Mouse (Mus musculus) embryonic facial prominence, embryonic 11.5 days (tissue): Measurements from ENCODE around the gene Nsd2. TPM values are rescaled to one million over a fixed set of nuclear protein-coding genes. Genes with fewer than 3 reads are reported as not detected.
A peak's percentile ranks its signal among the peaks of the same experiment; 100 is the strongest.

ENCODE experiments used
- ATAC-seq: fragments of 200-750 bp; cut with Nextera tagmentation; replicated peaks from 2 replicates; pipeline ENCODE4 v1.8.0; 2017; ENCODE audit warnings: low read depth; ENCODE audit not compliant: insufficient number of reproducible peaks, low FRiP score, low TSS enrichment
- DNase-seq: peaks from one replicate; pipeline ENCODE4 v3.0.0-alpha.2; 2015; ENCODE audit warnings: low spot score
- H3K27ac ChIP-seq: fragments of 300-500 bp; sonication (generic); replicated peaks from 2 replicates; pipeline ENCODE4 v1.5.1; 2014; ENCODE audit warnings: mild to moderate bottlenecking, low read depth, low read length, control low read depth
- H3K27me3 ChIP-seq: fragments of 300-500 bp; sonication (generic); 2 replicates; pipeline ENCODE4 v1.6.1; 2014; ENCODE audit warnings: mild to moderate bottlenecking, low read length, moderate library complexity, mixed read lengths; ENCODE audit not compliant: control insufficient read depth, insufficient read depth
- H3K36me3 ChIP-seq: fragments of 300-500 bp; sonication (generic); replicated peaks from 2 replicates; pipeline ENCODE4 v1.6.1; 2014; ENCODE audit warnings: low read depth, mild to moderate bottlenecking, low read length, moderate library complexity, mixed read lengths; ENCODE audit not compliant: control insufficient read depth, insufficient read depth
- H3K4me1 ChIP-seq: fragments of 300-500 bp; sonication (generic); 2 replicates; pipeline ENCODE4 v1.6.1; 2014; ENCODE audit warnings: low read length, mixed read lengths; ENCODE audit not compliant: control insufficient read depth, insufficient read depth
- H3K4me2 ChIP-seq: fragments of 300-500 bp; sonication (generic); 2 replicates; pipeline ENCODE4 v1.6.1; 2014; ENCODE audit warnings: low read depth, mild to moderate bottlenecking, control low read depth, low read length, moderate library complexity
- H3K4me3 ChIP-seq: fragments of 300-500 bp; sonication (generic); 2 replicates; pipeline ENCODE4 v1.5.1; 2014; ENCODE audit warnings: low read depth, low read length, control low read depth
- H3K9ac ChIP-seq: fragments of 300-500 bp; sonication (generic); replicated peaks from 2 replicates; pipeline ENCODE4 v1.6.1; 2014; ENCODE audit warnings: mild to moderate bottlenecking, control low read depth, low read length
- H3K9me3 ChIP-seq: fragments of 300-500 bp; sonication (generic); replicated peaks from 2 replicates; pipeline ENCODE4 v1.6.1; 2016; ENCODE audit warnings: mild to moderate bottlenecking, low read length, inconsistent platforms, mixed read lengths; ENCODE audit not compliant: control insufficient read depth
- WGBS: fragments of 180-500 bp; shearing (Covaris S2); extraction: QIAGEN DNeasy Blood & Tissue Kit; methylation state at CpG from one replicate; pipeline ENCODE4 v1.1.7; 2014; 5-methylcytosine and 5-hydroxymethylcytosine counted together
- polyA plus RNA-seq: library from polyadenylated mRNA; unstranded; fragments of >200 nt; fragmentation: Nextera tagmentation; extraction: Ambion mirVana; gene quantifications from 2 replicates; pipeline ENCODE4 v1.2.1, GENCODE M21; 2014

Nsd2 gene
- polyA plus RNA-seq, 1 experiment from 2014 or later: 73.6 TPM

- H3K27ac ChIP-seq: no peak overlapping the region
- ATAC-seq (no peak), DNase-seq (no peak)
- no peaks in the 10 kb centered on the region for H3K4me1 ChIP-seq
- no peak overlapping the region for H3K4me2 ChIP-seq
- H3K9me3 ChIP-seq: no peaks in the 10 kb centered on the region; the same call in 1 of the 2 replicates
- no peaks in the 10 kb centered on the region for H3K27me3 ChIP-seq
- H3K9ac ChIP-seq: no peak overlapping the region
- no peaks in the 10 kb centered on the region for H3K36me3 ChIP-seq
- H3K4me3 ChIP-seq: no peak overlapping the region
- 87% methylated on average over 4 of the region's 4 CpGs for WGBS
These were observed 9.0 kb upstream of the Nsd2 start for GRCm38 (mm10) chr5:33811519-33811918.

GRCm38 (mm10) chr5:33816008-33816725, 4.4 kb upstream of the Nsd2 start:
- Histone ChIP-seq H3K9me3 (no peaks in the 10 kb centered on the region), H3K36me3 (no peaks in the 10 kb centered on the region), H3K27ac (no peak overlapping the region), H3K9ac (no peak overlapping the region), H3K27me3 (no peaks in the 10 kb centered on the region), H3K4me2 (no peak overlapping the region), H3K4me3 (no peak overlapping the region), H3K4me1 (peaks cover 6% of the 10 kb centered on the region)
- WGBS: 82% methylated on average over 6 of the region's 6 CpGs
- ATAC-seq (no peak), DNase-seq (no peak)

GRCm38 (mm10) chr5:33818104-33818503, 2.4 kb upstream of the Nsd2 start:
- no peak overlapping the region for H3K4me3 ChIP-seq
- no peak for ATAC-seq
- DNase-seq: peak; percentile 10
- H3K9me3 ChIP-seq: no peaks in the 10 kb centered on the region
- no peak overlapping the region for H3K9ac ChIP-seq
- no peaks in the 10 kb centered on the region for H3K27me3 ChIP-seq
- H3K27ac ChIP-seq: no peak overlapping the region
- no peaks in the 10 kb centered on the region for H3K36me3 ChIP-seq
- 6% methylated on average over 5 of the region's 5 CpGs for WGBS
- H3K4me2 ChIP-seq: no peak overlapping the region
- H3K4me1 ChIP-seq: peaks cover 6% of the 10 kb centered on the region

- Histone ChIP-seq H3K27ac (peak overlapping the region; percentile 96), H3K36me3 (no peaks in the 10 kb centered on the region), H3K27me3 (no peaks in the 10 kb centered on the region), H3K9ac (peak overlapping the region; percentile 100), H3K4me1 (peaks cover 6% of the 10 kb centered on the region), H3K4me2 (peak overlapping the region; percentile 86), H3K4me3 (peak overlapping the region; percentile 99), H3K9me3 (no peaks in the 10 kb centered on the region)
- ATAC-seq: peak; percentile 42
- DNase-seq: peak; percentile 22
- WGBS: 13% methylated on average over 9 of the region's 9 CpGs
These were observed 1.2 kb upstream of the Nsd2 start for GRCm38 (mm10) chr5:33819141-33819875.

- Histone ChIP-seq H3K4me1 (peaks cover 6% of the 10 kb centered on the region), H3K4me2 (peak overlapping the region; percentile 52), H3K36me3 (no peaks in the 10 kb centered on the region), H3K4me3 (peak overlapping the region; percentile 99), H3K27me3 (no peaks in the 10 kb centered on the region), H3K27ac (peak overlapping the region; percentile 96), H3K9ac (peak overlapping the region; percentile 100), H3K9me3 (no peaks in the 10 kb centered on the region)
- ATAC-seq (peak; percentile 26; the same call in 1 of the 2 replicates), DNase-seq (peak; percentile 63)
- WGBS: under 1% methylated on average over 117 of the region's 121 CpGs
These were observed 452 bp downstream of the Nsd2 start for GRCm38 (mm10) chr5:33820733-33821621.

GRCm38 (mm10) chr5:33821901-33822427, 1.4 kb downstream of the Nsd2 start:
- WGBS: 55% methylated on average over 2 of the region's 2 CpGs
- Histone ChIP-seq H3K27ac (no peak overlapping the region), H3K4me3 (peak overlapping the region; percentile 99), H3K36me3 (no peaks in the 10 kb centered on the region), H3K4me2 (peak overlapping the region; percentile 52), H3K27me3 (no peaks in the 10 kb centered on the region), H3K4me1 (peaks cover 6% of the 10 kb centered on the region), H3K9ac (peak overlapping the region; percentile 49), H3K9me3 (no peaks in the 10 kb centered on the region)
- ATAC-seq (no peak), DNase-seq (no peak)

GRCm38 (mm10) chr5:33822456-33822855, 1.9 kb downstream of the Nsd2 start:
- H3K9me3 ChIP-seq: no peaks in the 10 kb centered on the region
- no peak overlapping the region for H3K9ac ChIP-seq
- peaks cover 6% of the 10 kb centered on the region for H3K4me1 ChIP-seq
- H3K4me2 ChIP-seq: peak overlapping the region; percentile 52; the same call in 1 of the 2 replicates
- no peak for ATAC-seq
- 35% methylated on average over 3 of the region's 3 CpGs for WGBS
- no peak overlapping the region for H3K27ac ChIP-seq
- DNase-seq: no peak
- no peaks in the 10 kb centered on the region for H3K27me3 ChIP-seq
- H3K4me3 ChIP-seq: peak overlapping the region; percentile 99; the same call in 1 of the 2 replicates
- H3K36me3 ChIP-seq: no peaks in the 10 kb centered on the region
